In the genomic region with DNA sequence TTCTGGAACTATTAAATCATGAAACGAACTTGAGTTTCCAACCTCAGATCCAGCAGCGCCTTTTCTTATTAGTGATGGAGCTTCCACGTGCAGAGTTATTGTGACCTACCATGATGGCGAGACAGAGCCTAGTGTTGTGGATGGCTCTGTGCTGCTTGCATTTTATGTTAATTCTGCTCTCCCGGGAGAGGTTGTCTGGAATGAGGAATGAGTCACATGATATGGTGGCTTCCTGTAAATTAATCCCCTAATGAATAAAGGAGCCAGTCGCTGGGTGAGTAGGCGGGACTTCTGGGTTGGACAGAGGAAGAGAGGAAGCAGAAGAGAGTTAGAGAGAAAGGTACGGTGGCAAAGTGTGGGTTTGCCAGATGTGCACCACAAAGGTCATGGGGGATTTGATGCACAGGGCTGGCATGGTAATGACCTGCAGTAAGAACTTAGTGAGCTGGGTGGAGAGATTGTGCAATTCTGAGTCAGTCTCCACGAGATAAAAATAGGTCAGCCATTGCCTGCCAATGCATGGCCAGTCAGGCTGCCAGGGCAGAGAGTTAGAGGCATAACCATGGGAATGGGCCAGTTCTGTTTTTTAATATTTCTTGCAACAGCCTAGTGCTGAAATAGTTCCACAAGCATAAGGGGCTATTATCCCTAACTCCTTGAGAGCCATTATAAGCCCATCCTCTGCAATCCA, we compare ENCODE assay signal across 11 mouse cellular contexts.
DNase-seq lines count a peak whose midpoint lies in the region; TF ChIP-seq lines count a peak whose summit lies in the region.
"Had no signal": no experiment of that assay in that cellular context is flagged by ENCODE, and none has a peak within 500 bp of the region (broad histone marks: within the 10 kb centered on the region; RNA-seq: fewer than 3 reads in every experiment).

No protein-coding gene starts in this region.

- H3K4me2 ChIP-seq in CH12.LX (ENCODE audit: insufficient read depth, low read depth, poor library complexity, severe bottlenecking) = peak overlapping the region; percentile 26
- H3K4me2 ChIP-seq: forebrain, embryonic 12.5 days; limb, embryonic 13.5 days had no signal

- dilution Hi-C loops in CH12.LX (cut with MboI; ENCODE audit: extremely low pct_ligation_motif_present, extremely low pct_unique_long_range_greater_than_20kb, low sequenced_read_pairs) = no loop called here

- H3K79me2 ChIP-seq in CH12.LX (replicated peaks; ENCODE audit: control insufficient read depth, extremely low read depth, insufficient read depth, poor library complexity, severe bottlenecking) = no peaks in the 10 kb centered on the region

- TF ChIP-seq RAD21 in CH12.LX (IDR thresholded peaks at IDR 0.05; ENCODE audit: low read depth, low read length) = no peak

- no peak overlapping the region for H3K9ac ChIP-seq in CH12.LX (ENCODE audit: insufficient read depth, low read depth)
- H3K9ac ChIP-seq: forebrain, embryonic 12.5 days; limb, embryonic 13.5 days had no signal

- H3K4me1 ChIP-seq in CH12.LX (ENCODE audit: control insufficient read depth in 1 of 2, insufficient read depth in 2 of 2) = peaks cover 0 to 15% of the 10 kb centered on the region in 2 experiments; a peak in 2 of 4 replicates
- H3K4me1 ChIP-seq: forebrain, embryonic 12.5 days; limb, embryonic 13.5 days had no signal

- H3K36me3 ChIP-seq in CH12.LX (replicated peaks in 1 of 2; ENCODE audit: control insufficient read depth in 1 of 2, insufficient read depth in 1 of 2, low read length in 1 of 2) = no peaks in the 10 kb centered on the region
- H3K36me3 ChIP-seq: forebrain, embryonic 12.5 days; limb, embryonic 13.5 days had no signal

- intact Hi-C loops in gastrocnemius, adult 2 months (cut with DNase I) = loop anchor here (5.0 kb wide), 1 partner anchor 643 kb away; no protein-coding TSS in a partner anchor

- H3K9me3 ChIP-seq in CH12.LX (replicated peaks; ENCODE audit: low read length) = no peaks in the 10 kb centered on the region
- H3K9me3 ChIP-seq: forebrain, embryonic 12.5 days; limb, embryonic 13.5 days had no signal

- DNase-seq in gastrocnemius, adult 2 months = peak; percentile 69
- no peak for DNase-seq in gastrocnemius, postnatal 10 days
- DNase-seq in CH12.LX (ENCODE audit: extremely low read depth) = peak; percentile 39
- DNase-seq in adrenal gland, postnatal 14 days = peak; percentile 31
- peak; percentile 61 to 73 for DNase-seq in cerebellum, postnatal 25 days
- DNase-seq in yolk sac, embryonic 10.5 days (ENCODE audit: low spot score) = no peak
- DNase-seq in thymus, postnatal 0 days (ENCODE audit: low spot score) = no peak
- DNase-seq in kidney, postnatal 4 days = no peak
- DNase-seq: thymus, postnatal 4 days had no signal

- H3K27ac ChIP-seq in gastrocnemius, adult 2 months = no peak overlapping the region
- H3K27ac ChIP-seq in CH12.LX (ENCODE audit: insufficient read depth, low read depth) = no peak overlapping the region
- H3K27ac ChIP-seq: forebrain, embryonic 12.5 days; limb, embryonic 13.5 days had no signal

- no peak for TF ChIP-seq EP300 in CH12.LX (IDR thresholded peaks at IDR 0.05; ENCODE audit: low read length)

- H3K27me3 ChIP-seq in CH12.LX (replicated peaks) = no peaks in the 10 kb centered on the region
- H3K27me3 ChIP-seq: forebrain, embryonic 12.5 days; limb, embryonic 13.5 days had no signal

- no peak for TF ChIP-seq CTCF in gastrocnemius, adult 2 months (IDR thresholded peaks at IDR 0.05)
- TF ChIP-seq CTCF in CH12.LX (conservative IDR thresholded peaks at IDR 0.05 in 1 of 2, IDR thresholded peaks at IDR 0.05 in 1 of 2; ENCODE audit: low read depth in 2 of 2, low read length in 2 of 2) = no peak

- no peak for TF ChIP-seq POLR2A in CH12.LX (IDR thresholded peaks at IDR 0.05; ENCODE audit: low read depth, low read length)

- H3K4me3 ChIP-seq in gastrocnemius, adult 2 months = no peak overlapping the region
- H3K4me3 ChIP-seq in CH12.LX (replicated peaks in 1 of 3; ENCODE audit: low read depth in 2 of 3, low read length in 2 of 3, poor library complexity in 1 of 3) = peak overlapping the region in 1 of 3 experiments; percentile 30
- H3K4me3 ChIP-seq: forebrain, embryonic 12.5 days; limb, embryonic 13.5 days had no signal

- in situ Hi-C loops in CH12.LX (cut with MboI; ENCODE audit: low pct_ligation_motif_present, low pct_unique_long_range_greater_than_20kb, low sequenced_read_pairs) = no loop called here

TF ChIP-seq in CH12.LX, 34 proteins besides CTCF, POLR2A, EP300 and RAD21:
- TF ChIP-seq ELF1 (IDR thresholded peaks at IDR 0.05; ENCODE audit: low read depth, low read length) (0 out of 2 replicates have a peak, but pooled peaks have one; percentile 13), MAX (IDR thresholded peaks at IDR 0.05; ENCODE audit: low read length) (no peak), GABPA (IDR thresholded peaks at IDR 0.05; ENCODE audit: insufficient replicate concordance, low read depth, low read length) (no peak), ZKSCAN1 (IDR thresholded peaks at IDR 0.05; ENCODE audit: borderline replicate concordance, low read depth, low read length) (no peak), BHLHE40 (IDR thresholded peaks at IDR 0.05; ENCODE audit: low read depth, low read length) (0 out of 2 replicates have a peak, but pooled peaks have one; percentile 29), USF1 (IDR thresholded peaks at IDR 0.05; ENCODE audit: low read depth, low read length) (peak; percentile 36; the same call in 1 of the 2 replicates), MEF2A (IDR thresholded peaks at IDR 0.05; ENCODE audit: borderline replicate concordance, low read depth, low read length) (no peak)
TF ChIP-seq in CH12.LX: peak in this region for 3.

Comparison
In these comparisons a context has a peak if more than half of its experiments do, and no peak if none do; other contexts are left out.
1. DNase-seq: peak in gastrocnemius, adult 2 months (single experiment), CH12.LX (single experiment), adrenal gland, postnatal 14 days (single experiment) and cerebellum, postnatal 25 days (2 of 2); none in gastrocnemius, postnatal 10 days (single experiment), yolk sac, embryonic 10.5 days (single experiment), thymus, postnatal 0 days (single experiment) and kidney, postnatal 4 days (0 of 2).